Mouse (Mus musculus) small intestine, adult 2 months (tissue): Measurements from ENCODE around the gene Rapgef4. TPM values are rescaled to one million over a fixed set of nuclear protein-coding genes. Genes with fewer than 3 reads are reported as not detected.

Experiments
- H3K27ac ChIP-seq: fragments of 200-500 bp; 2 replicates; pipeline ENCODE4 v1.5.1; 2012; ENCODE audit warnings: low read depth, low read length, control low read depth, inconsistent platforms; ENCODE audit not compliant: insufficient read depth
- H3K27me3 ChIP-seq: fragments of 200-500 bp; 2 replicates; pipeline ENCODE4 v1.6.1; 2012; ENCODE audit warnings: mild to moderate bottlenecking, moderate library complexity, low read length, inconsistent platforms; ENCODE audit not compliant: control insufficient read depth, insufficient read depth
- H3K36me3 ChIP-seq: fragments of 200-500 bp; 2 replicates; pipeline ENCODE4 v1.6.1; 2012; ENCODE audit warnings: mild to moderate bottlenecking, low read length, control low read depth, inconsistent platforms; ENCODE audit not compliant: control insufficient read depth, insufficient read depth
- H3K4me1 ChIP-seq: fragments of 200-500 bp; 2 replicates; pipeline ENCODE4 v1.6.1; 2012; ENCODE audit warnings: low read length, inconsistent platforms, mixed read lengths; ENCODE audit not compliant: control insufficient read depth, insufficient read depth, insufficient read length
- H3K4me3 ChIP-seq: fragments of 200-500 bp; 2 replicates; pipeline ENCODE4 v1.5.1; 2012; ENCODE audit warnings: low read depth, mild to moderate bottlenecking, control low read depth, inconsistent platforms, low read length, moderate library complexity
- CTCF ChIP-seq: fragments of 200-500 bp; IDR thresholded peaks from 2 replicates; pipeline ENCODE4 v1.5.1; 2012; ENCODE audit warnings: low read depth, mild to moderate bottlenecking, control low read depth, inconsistent platforms, low read length, moderate library complexity, mixed read lengths; ENCODE audit not compliant: insufficient replicate concordance, insufficient read length; ENCODE audit errors: extremely low read depth
- POLR2A ChIP-seq: fragments of 200-500 bp; IDR thresholded peaks from 2 replicates; pipeline ENCODE4 v1.6.1; 2012; ENCODE audit warnings: low read depth, mild to moderate bottlenecking, control low read depth, inconsistent platforms, low read length, moderate library complexity
- WGBS: fragments of 180-500 bp; shearing (Covaris S2); methylation state at CpG from one replicate; pipeline ENCODE4 v1.1.7; 2018; 5-methylcytosine and 5-hydroxymethylcytosine counted together
- polyA plus RNA-seq: library from polyadenylated mRNA; depleted of rRNA; stranded (reverse); fragments of >200 nt; gene quantifications from 2 replicates; pipeline ENCODE4 v1.2.3, GENCODE M21; 2012

Rapgef4 gene
- polyA plus RNA-seq, 1 experiment, result 2.7 TPM

DNA sequence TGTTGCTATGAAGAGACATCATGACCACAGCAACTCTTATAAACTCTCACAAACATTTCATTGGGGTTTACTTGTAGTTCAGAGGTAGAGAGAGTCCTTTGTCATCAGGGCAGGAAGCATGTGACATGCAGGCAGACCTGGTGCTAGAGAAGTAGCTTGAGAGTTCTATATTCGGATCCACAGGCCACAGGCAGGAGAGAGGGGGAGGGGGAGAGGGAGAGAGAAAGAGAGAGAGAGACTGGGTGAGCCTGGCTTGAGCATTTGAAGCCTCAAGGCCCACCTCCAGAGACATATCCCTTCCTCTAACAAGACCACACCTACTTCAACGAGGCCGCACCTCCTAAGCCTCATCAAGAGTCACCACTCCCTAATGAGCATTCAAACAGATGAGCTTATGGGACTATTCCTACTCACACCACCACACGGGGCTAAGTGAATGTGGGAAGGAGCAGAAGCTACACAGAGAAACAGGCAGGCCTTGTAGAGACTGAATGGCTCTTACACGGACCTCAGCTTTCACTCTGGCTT is 21.9 kb downstream of the Rapgef4 start:
- Histone ChIP-seq H3K4me1 (no peaks in the 10 kb centered on the region), H3K36me3 (no peaks in the 10 kb centered on the region), H3K27ac (no peak overlapping the region), H3K4me3 (no peak overlapping the region), H3K27me3 (no peaks in the 10 kb centered on the region)
- 56% methylated on average over 5 of the region's 5 CpGs for WGBS
- TF ChIP-seq CTCF, result no peak
- TF ChIP-seq POLR2A, result no peak

DNA sequence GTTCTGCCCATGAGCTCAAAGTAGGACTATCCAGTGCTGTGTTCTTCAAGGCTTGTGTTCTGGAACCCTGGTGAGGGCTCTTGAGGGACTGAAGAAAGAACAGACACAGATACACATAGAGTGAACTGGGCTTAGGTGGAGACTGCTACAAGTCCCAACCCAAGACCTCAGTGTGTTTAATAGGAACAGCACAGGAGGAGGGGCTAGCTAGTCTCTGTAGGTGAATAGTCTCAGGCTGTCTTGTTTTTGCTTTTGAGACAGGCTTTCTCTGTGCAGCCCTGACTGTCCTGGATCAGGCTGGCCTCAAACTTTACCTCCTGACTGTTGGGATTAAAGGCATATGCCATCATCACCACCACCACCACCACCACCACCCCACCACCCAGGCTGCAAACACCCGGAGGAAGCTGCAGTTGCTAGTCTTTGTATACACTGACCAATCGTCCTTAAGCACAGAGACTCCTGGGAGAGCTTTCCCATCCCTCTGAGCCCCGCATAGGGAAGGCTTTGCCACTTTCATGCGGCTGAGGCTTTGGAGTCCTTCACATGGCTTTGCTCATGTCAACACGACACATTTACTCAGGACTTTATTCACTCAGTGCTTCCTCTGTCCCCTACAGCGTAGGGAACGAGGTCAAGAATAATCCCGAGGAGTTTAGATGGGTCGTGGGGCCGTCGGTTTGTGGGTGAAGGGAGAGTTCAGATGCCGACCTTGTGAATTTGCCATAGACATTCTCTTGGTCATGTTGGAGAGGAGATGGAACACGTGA is 22.9 kb downstream of the Rapgef4 start:
- H3K36me3 ChIP-seq, result no peaks in the 10 kb centered on the region
- 83% methylated on average over 13 of the region's 13 CpGs for WGBS
- H3K4me3 ChIP-seq, result no peak overlapping the region
- no peaks in the 10 kb centered on the region for H3K4me1 ChIP-seq
- no peak overlapping the region for H3K27ac ChIP-seq
- TF ChIP-seq CTCF (no peak), POLR2A (no peak)
- H3K27me3 ChIP-seq, result no peaks in the 10 kb centered on the region

DNA sequence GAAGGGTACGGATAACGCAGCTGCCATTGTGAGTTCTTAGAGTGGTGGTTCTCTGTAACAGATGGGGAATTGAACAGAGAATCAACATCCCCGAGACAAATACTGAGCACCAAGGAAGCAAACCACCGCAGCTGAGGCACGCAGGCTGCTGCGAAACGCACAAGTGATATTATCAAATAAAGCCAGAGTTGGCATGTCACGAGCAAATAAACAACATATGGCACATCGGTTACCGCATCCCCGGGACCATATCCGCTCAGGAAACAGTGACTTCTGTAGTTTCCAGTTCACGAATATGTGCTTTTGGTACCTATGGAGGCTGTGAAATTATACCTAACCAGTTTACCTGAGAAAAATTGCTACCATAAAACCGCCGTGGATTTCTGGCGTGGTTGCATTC is 24.0 kb downstream of the Rapgef4 start:
- Histone ChIP-seq H3K4me1 (no peaks in the 10 kb centered on the region), H3K36me3 (no peaks in the 10 kb centered on the region), H3K4me3 (no peak overlapping the region), H3K27me3 (no peaks in the 10 kb centered on the region), H3K27ac (no peak overlapping the region)
- WGBS, result 83% methylated on average over 16 of the region's 16 CpGs
- TF ChIP-seq POLR2A (no peak), CTCF (no peak)

DNA sequence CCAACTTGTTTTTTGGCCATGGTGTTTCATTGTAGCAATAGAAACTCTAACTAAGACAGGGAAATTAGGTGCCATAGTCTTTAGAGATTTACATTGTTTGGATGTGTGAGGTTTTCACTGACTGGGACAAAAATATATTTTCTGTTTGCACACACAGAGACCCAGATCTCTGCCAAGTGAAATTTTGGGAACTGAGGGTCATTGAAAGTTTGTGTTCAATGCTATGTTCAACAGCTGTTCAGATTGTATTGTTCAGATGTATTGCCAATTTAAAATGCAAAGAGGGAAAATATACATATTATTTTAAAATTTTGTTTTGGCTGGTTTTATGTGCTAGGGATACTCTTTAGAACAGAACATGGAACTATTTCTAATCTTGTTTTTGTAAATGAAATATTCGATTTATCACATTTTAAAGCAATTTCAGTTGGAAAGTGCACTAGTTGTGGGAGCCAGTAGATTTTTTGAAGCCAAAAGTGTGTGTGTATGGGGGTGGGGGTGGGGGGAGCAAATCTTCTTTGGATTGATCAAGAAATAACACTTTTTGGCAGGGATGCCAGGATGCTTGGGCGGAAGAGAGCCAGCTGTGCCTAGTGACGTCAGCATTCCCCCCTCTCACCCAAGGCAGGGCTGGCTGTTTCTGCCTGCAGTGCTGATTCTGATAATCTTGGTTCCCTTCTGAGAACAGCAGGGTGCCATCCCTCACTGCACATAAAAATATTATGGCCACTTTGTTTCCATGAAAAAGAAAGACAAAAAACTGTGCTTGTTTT is 28.6 kb downstream of the Rapgef4 start:
- Histone ChIP-seq H3K4me3 (no peak overlapping the region), H3K27ac (no peak overlapping the region), H3K36me3 (no peaks in the 10 kb centered on the region), H3K4me1 (no peaks in the 10 kb centered on the region), H3K27me3 (no peaks in the 10 kb centered on the region)
- TF ChIP-seq CTCF (no peak), POLR2A (no peak)
- 67% methylated on average over 3 of the region's 3 CpGs for WGBS

DNA sequence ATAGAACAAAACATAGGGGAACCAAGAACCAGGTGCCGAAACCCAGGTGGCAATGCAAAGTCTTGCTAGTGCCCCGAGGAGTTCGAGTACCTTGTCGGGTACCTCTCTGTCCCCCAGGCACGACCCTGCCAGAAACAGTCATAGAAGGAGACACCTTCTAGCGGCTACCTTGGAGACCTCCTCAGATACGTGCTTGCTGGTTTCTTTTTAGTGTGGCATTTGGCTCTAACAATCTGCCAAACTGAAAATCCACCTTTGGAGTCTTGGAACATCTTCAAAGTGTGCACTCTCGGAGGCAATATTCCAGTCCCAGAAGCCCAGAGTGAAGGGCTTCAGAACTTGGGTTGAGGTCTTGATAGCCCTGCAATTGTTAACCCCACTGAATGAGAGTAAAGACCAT is 34.3 kb downstream of the Rapgef4 start:
- TF ChIP-seq POLR2A, result no peak
- no peak for TF ChIP-seq CTCF
- Histone ChIP-seq H3K27ac (no peak overlapping the region), H3K27me3 (0 out of 2 replicates have a peak, but pooled peaks cover 2% of the 10 kb centered on the region), H3K4me1 (no peaks in the 10 kb centered on the region), H3K4me3 (no peak overlapping the region), H3K36me3 (no peaks in the 10 kb centered on the region)
- WGBS, result 78% methylated on average over 8 of the region's 8 CpGs

DNA sequence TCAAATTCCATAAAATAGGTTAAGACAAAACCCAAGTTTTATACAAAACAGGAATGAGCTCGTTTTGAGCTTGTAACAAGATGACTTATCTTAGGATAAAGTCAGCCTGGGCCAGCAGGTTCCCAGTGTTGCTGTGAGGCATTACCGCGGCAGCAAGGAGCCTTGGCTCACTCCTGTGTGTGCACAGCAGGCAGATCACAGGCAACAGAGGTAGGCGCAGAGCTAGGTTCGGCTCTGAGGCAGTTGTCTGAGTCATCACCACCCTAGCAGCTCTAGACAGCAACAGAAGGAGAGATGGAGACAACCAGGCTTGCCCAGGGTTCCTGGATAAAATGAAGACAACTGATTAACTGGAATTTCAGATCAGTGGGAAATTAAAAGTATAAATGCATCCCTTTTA is 35.0 kb downstream of the Rapgef4 start:
- Histone ChIP-seq H3K27ac (no peak overlapping the region), H3K27me3 (0 out of 2 replicates have a peak, but pooled peaks cover 2% of the 10 kb centered on the region), H3K4me1 (no peaks in the 10 kb centered on the region), H3K4me3 (no peak overlapping the region), H3K36me3 (no peaks in the 10 kb centered on the region)
- 31% methylated on average over 5 of the region's 5 CpGs for WGBS
- TF ChIP-seq POLR2A (no peak), CTCF (no peak)

DNA sequence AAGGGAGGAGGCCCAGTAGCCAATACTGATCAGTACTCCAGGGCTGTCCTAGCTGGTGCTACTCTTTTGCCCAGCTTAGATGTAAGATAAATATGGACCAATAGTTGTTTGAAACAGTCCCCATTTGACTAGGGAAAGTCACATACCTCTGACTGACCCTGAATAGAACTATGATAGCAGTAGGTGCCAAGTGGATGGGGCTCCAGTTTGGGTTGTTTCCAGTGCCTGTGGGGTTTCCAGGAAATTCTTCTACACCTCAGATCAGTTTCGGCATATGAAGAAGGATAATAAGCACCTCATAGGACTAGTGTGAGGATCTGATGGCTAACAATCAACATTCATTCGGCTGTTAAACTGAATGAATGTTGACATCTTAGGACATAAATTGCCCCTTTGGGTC is 36.1 kb downstream of the Rapgef4 start:
- H3K27me3 ChIP-seq, result 0 out of 2 replicates have a peak, but pooled peaks cover 2% of the 10 kb centered on the region
- TF ChIP-seq POLR2A, result no peak
- no peak for TF ChIP-seq CTCF
- H3K4me1 ChIP-seq, result no peaks in the 10 kb centered on the region
- H3K27ac ChIP-seq, result no peak overlapping the region
- 82% methylated on average over 2 of the region's 2 CpGs for WGBS
- no peak overlapping the region for H3K4me3 ChIP-seq
- no peaks in the 10 kb centered on the region for H3K36me3 ChIP-seq
